Mouse (Mus musculus) liver, embryonic 14.5 days (tissue): ENCODE measurements at regions not wholly inside any gene's neighbourhood (a gene's known extent, or its start where the extent isn't known, plus 50 kb on each side); places are given as distances from the start of the nearest gene placed in this dataset.

Experiments
- CTCF ChIP-seq: IDR thresholded peaks from 2 replicates; pipeline ENCODE4 v1.5.1; 2016; ENCODE audit warnings: antibody characterized with exemption, low read depth, control low read depth
- EP300 ChIP-seq: IDR thresholded peaks from 2 replicates; pipeline ENCODE4 v1.6.1; 2016; ENCODE audit warnings: antibody characterized with exemption, low read depth

- TF ChIP-seq CTCF, result no peak
- no peak for TF ChIP-seq EP300
Measured at GRCm38 (mm10) chr14:79852683-79853082, 81.6 kb upstream of the Pcdh8 start.
